Mouse (Mus musculus) large intestine, adult 2 months (tissue): Measurements from ENCODE around the gene Gm10229. TPM values are rescaled to one million over a fixed set of nuclear protein-coding genes. Genes with fewer than 3 reads are reported as not detected.
"Not testable (repeated sequence)": the region's sequence is repeated elsewhere in the genome, so short reads cannot be mapped to it uniquely, and the experiment has no call there.

Experiments used
- DNase-seq: peaks from one replicate; pipeline ENCODE4 v3.0.0-alpha.2; 2012; ENCODE audit warnings: low read depth, low spot score
- WGBS: fragments of 180-500 bp; shearing (Covaris S2); methylation state at CpG from one replicate; pipeline ENCODE4 v1.1.7; 2018; 5-methylcytosine and 5-hydroxymethylcytosine counted together
- polyA plus RNA-seq: library from polyadenylated mRNA; depleted of rRNA; stranded (reverse); fragments of >200 nt; gene quantifications from 2 replicates; pipeline ENCODE4 v1.2.3, GENCODE M21; 2012; rRNA removed

The Gm10229 gene
- not detected in 2 replicates for polyA plus RNA-seq

GRCm38 (mm10) chr16:89014984-89015383 is at the start of gene Gm10229:
TSS of gene Gm10229 (plus strand) at chr16:89015284.
- not testable (repeated sequence) for DNase-seq
- 91% methylated on average over 3 of the region's 3 CpGs for WGBS

GRCm38 (mm10) chr16:89010659-89011058 is 4.4 kb upstream of the Gm10229 start, which contains the start of gene Krtap22-2:
TSS of gene Krtap22-2 (minus strand) at chr16:89010759.
- WGBS, result 70% methylated on average over 5 of the region's 5 CpGs
- DNase-seq, result no peak

- WGBS, result 93% methylated on average over 3 of the region's 3 CpGs
- DNase-seq, result no peak
Observed at GRCm38 (mm10) chr16:89013973-89014372, 1.1 kb upstream of the Gm10229 start.

GRCm38 (mm10) chr16:89031399-89031798 is 16.3 kb downstream of the Gm10229 start, which contains the start of gene Krtap6-1:
TSS of gene Krtap6-1 (plus strand) at chr16:89031699.
- 91% methylated on average over 3 of the region's 3 CpGs for WGBS
- not testable (repeated sequence) for DNase-seq

GRCm38 (mm10) chr16:89041372-89041771 is 26.3 kb downstream of the Gm10229 start, which contains the start of gene Gm10228:
TSS of gene Gm10228 (minus strand) at chr16:89041472.
- WGBS, result 86% methylated on average over 2 of the region's 4 CpGs
- not testable (repeated sequence) for DNase-seq

GRCm38 (mm10) chr16:89047783-89048182 is 32.7 kb downstream of the Gm10229 start, which contains the start of gene Krtap6-5:
TSS of gene Krtap6-5 (minus strand) at chr16:89047883.
- no peak for DNase-seq
- WGBS, result 75% methylated on average over 3 of the region's 3 CpGs

GRCm38 (mm10) chr16:89063902-89064301 is 48.8 kb downstream of the Gm10229 start, which contains the start of gene 1110025L11Rik:
TSS of gene 1110025L11Rik (minus strand) at chr16:89064002.
- DNase-seq, result not testable (repeated sequence)
- WGBS, result no CpG with 5 or more reads among the region's 2 CpGs

Other genes with a start within 250 kb of the Gm10229 start
- not detected in 2 replicates for gene 2310057N15Rik, start 241.1 kb upstream of the Gm10229 start, polyA plus RNA-seq
- gene Gm5965, start 237.4 kb upstream of the Gm10229 start, polyA plus RNA-seq, result not detected in 2 replicates
- not detected in 2 replicates for gene Gm20741, start 203.1 kb upstream of the Gm10229 start, polyA plus RNA-seq
- gene Krtap15, start 195.1 kb upstream of the Gm10229 start, polyA plus RNA-seq, result not detected in 2 replicates
- not detected in 2 replicates for gene Krtap14, start 189.1 kb upstream of the Gm10229 start, polyA plus RNA-seq
- not detected in 2 replicates for gene Krtap19-1, start 145.9 kb upstream of the Gm10229 start, polyA plus RNA-seq
- not detected in 2 replicates for gene Krtap19-2, start 141.0 kb upstream of the Gm10229 start, polyA plus RNA-seq
- gene Krtap19-3, start 137.2 kb upstream of the Gm10229 start, polyA plus RNA-seq, result not detected in 2 replicates
- not detected in 2 replicates for gene Krtap19-4, start 130.2 kb upstream of the Gm10229 start, polyA plus RNA-seq
- gene Krtap19-5, start 118.8 kb upstream of the Gm10229 start, polyA plus RNA-seq, result not detected in 2 replicates
- gene Krtap19-9b, start 83.0 kb upstream of the Gm10229 start, polyA plus RNA-seq, result not detected in 2 replicates
- gene Krtap16-3, start 52.4 kb upstream of the Gm10229 start, polyA plus RNA-seq, result not detected in 2 replicates
- gene Krtap22-2, start 4.5 kb upstream of the Gm10229 start, polyA plus RNA-seq, result not detected in 2 replicates
- gene Krtap6-1, start 16.4 kb downstream of the Gm10229 start, polyA plus RNA-seq, result not detected in 2 replicates
- gene Gm10228, start 26.2 kb downstream of the Gm10229 start, polyA plus RNA-seq, result not detected in 2 replicates
- gene Krtap6-5, start 32.6 kb downstream of the Gm10229 start, polyA plus RNA-seq, result not detected in 2 replicates
- not detected in 2 replicates for gene 1110025L11Rik, start 48.7 kb downstream of the Gm10229 start, polyA plus RNA-seq
- gene Krtap6-3, start 68.7 kb downstream of the Gm10229 start, polyA plus RNA-seq, result not detected in 2 replicates
- not detected in 2 replicates for gene Gm6358, start 125.6 kb downstream of the Gm10229 start, polyA plus RNA-seq
- not detected in 2 replicates for gene Gm10061, start 135.8 kb downstream of the Gm10229 start, polyA plus RNA-seq
- not detected in 2 replicates for gene Gm9789, start 142.7 kb downstream of the Gm10229 start, polyA plus RNA-seq
- gene Gm7735, start 154.2 kb downstream of the Gm10229 start, polyA plus RNA-seq, result not detected in 2 replicates
- not detected in 2 replicates for gene 1110057P08Rik, start 159.5 kb downstream of the Gm10229 start, polyA plus RNA-seq
- gene Krtap20-2, start 190.6 kb downstream of the Gm10229 start, polyA plus RNA-seq, result not detected in 2 replicates